Mouse (Mus musculus) kidney, embryonic 15.5 days (tissue): ENCODE measurements around the gene Supt7l. TPM values are rescaled to one million over a fixed set of nuclear protein-coding genes. Genes with fewer than 3 reads are reported as not detected.
"Not testable (repeated sequence)": the region's sequence is repeated elsewhere in the genome, so short reads cannot be mapped to it uniquely, and the experiment has no call there.

Source experiments
- ATAC-seq: fragments of 200-750 bp; cut with Nextera tagmentation; replicated peaks from 2 replicates; pipeline ENCODE4 v1.8.0; 2017; ENCODE audit warnings: moderate TSS enrichment; ENCODE audit not compliant: low FRiP score
- H3K27ac ChIP-seq: fragments of 300-500 bp; sonication (generic); 2 replicates; pipeline ENCODE4 v1.5.1; 2015; ENCODE audit warnings: mild to moderate bottlenecking, inconsistent platforms
- H3K27me3 ChIP-seq: fragments of 300-500 bp; sonication (generic); 2 replicates; pipeline ENCODE4 v1.6.1; 2015; ENCODE audit warnings: inconsistent platforms
- H3K36me3 ChIP-seq: fragments of 300-500 bp; sonication (generic); 2 replicates; pipeline ENCODE4 v1.6.1; 2015; ENCODE audit warnings: inconsistent platforms
- H3K4me1 ChIP-seq: fragments of 300-500 bp; sonication (generic); 2 replicates; pipeline ENCODE4 v1.6.1; 2015; ENCODE audit warnings: inconsistent platforms
- H3K4me2 ChIP-seq: fragments of 300-500 bp; sonication (generic); 2 replicates; pipeline ENCODE4 v1.6.1; 2015; ENCODE audit warnings: moderate library complexity, mild to moderate bottlenecking, inconsistent platforms
- H3K4me3 ChIP-seq: fragments of 300-500 bp; sonication (generic); replicated peaks from 2 replicates; pipeline ENCODE4 v1.5.1; 2015; ENCODE audit warnings: mild to moderate bottlenecking, inconsistent platforms
- H3K9ac ChIP-seq: fragments of 300-500 bp; sonication (generic); 2 replicates; pipeline ENCODE4 v1.6.1; 2015; ENCODE audit warnings: mild to moderate bottlenecking, inconsistent platforms
- H3K9me3 ChIP-seq: fragments of 300-500 bp; sonication (generic); replicated peaks from 2 replicates; pipeline ENCODE4 v1.6.1; 2016; ENCODE audit warnings: inconsistent platforms
- WGBS: fragments of 180-500 bp; shearing (Covaris S2); methylation state at CpG from one replicate; pipeline ENCODE4 v1.1.7; 2015; ENCODE audit warnings: mixed read lengths; 5-methylcytosine and 5-hydroxymethylcytosine counted together
- polyA plus RNA-seq: library from polyadenylated mRNA; unstranded; fragments of >200 nt; fragmentation: Nextera tagmentation; extraction: Ambion mirVana; gene quantifications from 2 replicates; pipeline ENCODE4 v1.2.1, GENCODE M21; 2015

Supt7l gene
- 24.7 and 28.9 TPM in 2 replicates for polyA plus RNA-seq

- peaks cover 21% of the 10 kb centered on the region for H3K4me1 ChIP-seq
- peak within 1 kb of the TSS; percentile 86 for H3K9ac ChIP-seq
- ATAC-seq, H3K27me3 ChIP-seq, H3K9me3 ChIP-seq: not testable (repeated sequence)
- 83% methylated on average over 11 of the region's 11 CpGs for WGBS
- peak within 1 kb of the TSS; percentile 93 for H3K27ac ChIP-seq
- H3K36me3 ChIP-seq: peaks cover 49% of the 10 kb centered on the region
- peak within 1 kb of the TSS; percentile 84 for H3K4me3 ChIP-seq
- peak within 1 kb of the TSS; percentile 94 for H3K4me2 ChIP-seq
These were observed at the start of gene Supt7l for GRCm38 (mm10) chr5:31527707-31528106. Supt7l (minus strand) TSS chr5:31527807.

- H3K36me3 ChIP-seq: no peaks in the 10 kb centered on the region
- WGBS: 40% methylated on average over 7 of the region's 7 CpGs
- no peaks in the 10 kb centered on the region for H3K27me3 ChIP-seq
- no peak overlapping the region for H3K9ac ChIP-seq
- H3K4me3 ChIP-seq: no peak overlapping the region
- H3K4me2 ChIP-seq: no peak overlapping the region
- H3K9me3 ChIP-seq: no peaks in the 10 kb centered on the region
- peak; percentile 74 for ATAC-seq
- H3K4me1 ChIP-seq: peaks cover 15% of the 10 kb centered on the region
- peak overlapping the region; percentile 80 for H3K27ac ChIP-seq
These were observed 49.0 kb upstream of the Supt7l start for GRCm38 (mm10) chr5:31576539-31576975.

DNA sequence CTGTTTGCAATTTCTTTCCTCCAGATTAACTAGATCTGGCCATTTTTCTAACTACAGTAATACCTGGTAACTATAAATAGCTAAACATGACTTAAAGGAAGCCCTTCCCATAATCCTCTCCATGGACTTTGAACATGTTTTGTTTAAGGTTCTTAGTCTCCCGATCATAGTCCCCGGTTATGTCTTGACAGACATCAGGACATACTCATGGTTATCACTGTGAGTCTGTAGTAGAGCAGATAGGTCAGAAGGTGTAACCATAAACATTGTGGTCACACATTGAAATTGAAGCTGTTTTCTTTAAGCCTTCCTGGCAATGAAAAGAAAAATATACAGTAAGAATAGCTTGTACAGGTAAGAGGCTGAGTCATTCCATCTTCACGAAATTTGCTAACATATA is 46.1 kb upstream of the Supt7l start:
- ATAC-seq: no peak
- 85% methylated on average over 3 of the region's 3 CpGs for WGBS

DNA sequence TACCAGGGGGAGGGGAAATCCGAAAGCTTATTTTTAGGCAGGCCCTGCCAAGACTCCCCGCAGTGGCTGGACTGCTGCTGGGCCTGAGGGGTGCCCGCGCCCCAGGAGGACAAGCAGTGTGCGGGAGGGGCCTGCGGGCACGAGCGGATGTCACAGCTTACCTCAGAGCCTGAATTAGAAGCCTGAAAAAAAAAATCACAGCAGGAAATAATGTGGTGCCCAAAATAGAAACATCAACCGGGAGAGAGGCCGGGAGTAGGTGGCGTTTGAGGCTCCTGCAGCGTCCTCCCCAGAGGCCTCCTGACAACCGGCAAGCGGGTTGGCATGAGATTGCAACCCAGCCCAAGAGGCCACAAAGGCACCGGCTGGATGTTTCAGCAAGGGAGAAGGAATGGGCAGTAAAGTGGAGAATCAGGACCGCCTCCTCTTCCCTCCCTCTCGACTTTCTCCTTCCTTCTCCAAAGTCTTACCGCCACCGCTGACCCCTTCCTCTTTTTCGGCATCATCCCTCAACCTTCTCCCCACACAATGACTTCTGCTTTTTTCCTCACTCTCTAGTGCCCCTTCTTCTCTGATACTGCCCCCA is 43.5 kb upstream of the Supt7l start:
- H3K27ac ChIP-seq: peak overlapping the region; percentile 79
- no peaks in the 10 kb centered on the region for H3K36me3 ChIP-seq
- no peaks in the 10 kb centered on the region for H3K27me3 ChIP-seq
- ATAC-seq: 0 out of 2 replicates have a peak, but pooled peaks have one; percentile 25
- WGBS: 11% methylated on average over 20 of the region's 20 CpGs
- no peaks in the 10 kb centered on the region for H3K9me3 ChIP-seq
- H3K9ac ChIP-seq: peak overlapping the region; percentile 12; the same call in 1 of the 2 replicates
- peaks cover 31% of the 10 kb centered on the region for H3K4me1 ChIP-seq
- H3K4me2 ChIP-seq: peak overlapping the region; percentile 46
- peak overlapping the region; percentile 4; the same call in 1 of the 2 replicates for H3K4me3 ChIP-seq

More for the DNA sequence above, 46.1 kb upstream of the Supt7l start:
- Histone ChIP-seq H3K9me3 (no peaks in the 10 kb centered on the region), H3K4me3 (no peak overlapping the region), H3K36me3 (no peaks in the 10 kb centered on the region), H3K4me1 (peaks cover 33% of the 10 kb centered on the region), H3K27ac (no peak overlapping the region), H3K9ac (no peak overlapping the region), H3K4me2 (no peak overlapping the region), H3K27me3 (no peaks in the 10 kb centered on the region)

DNA sequence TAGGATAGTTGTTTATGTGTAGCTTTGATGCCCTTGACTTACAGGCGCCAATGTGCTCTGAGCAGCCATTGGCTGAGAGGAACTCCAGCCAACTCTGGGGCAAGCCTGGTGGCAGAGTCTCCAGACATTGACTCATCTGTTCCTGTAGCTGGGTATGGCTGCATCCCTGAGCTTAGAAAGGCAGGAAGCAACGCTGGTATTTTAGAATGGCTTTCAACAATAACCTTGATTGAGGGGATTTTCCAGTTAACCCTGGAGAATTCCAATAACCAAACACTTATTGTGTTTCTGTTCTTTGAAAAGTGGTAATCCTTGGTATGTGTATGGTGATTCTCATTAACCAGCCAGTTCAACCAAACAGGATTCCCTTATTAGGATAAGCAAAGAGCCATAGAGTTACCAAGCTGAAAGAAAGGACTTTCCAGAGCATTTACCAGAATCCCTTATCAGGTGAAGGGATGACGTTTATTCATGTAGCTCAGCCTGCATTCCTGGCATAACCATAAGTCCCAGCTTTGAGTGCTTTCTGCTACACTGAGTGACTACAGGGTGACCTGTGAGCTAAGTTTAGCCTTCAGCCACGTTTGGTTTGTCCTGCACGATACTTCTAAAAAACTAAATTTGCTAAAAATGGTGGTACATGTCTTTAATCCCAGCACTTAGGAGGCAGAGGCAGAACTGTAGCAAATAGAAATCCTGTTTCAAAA is 40.5 kb upstream of the Supt7l start:
- Histone ChIP-seq H3K27me3 (no peaks in the 10 kb centered on the region), H3K4me1 (peaks cover 44% of the 10 kb centered on the region), H3K27ac (0 out of 2 replicates have a peak overlapping the region, but pooled peaks have one; percentile 30), H3K4me2 (no peak overlapping the region), H3K36me3 (no peaks in the 10 kb centered on the region), H3K9ac (no peak overlapping the region), H3K9me3 (no peaks in the 10 kb centered on the region), H3K4me3 (no peak overlapping the region)
- WGBS: 74% methylated on average over 5 of the region's 5 CpGs
- no peak for ATAC-seq

GRCm38 (mm10) chr5:31566457-31566856 is 38.9 kb upstream of the Supt7l start:
- Histone ChIP-seq H3K4me3 (no peak overlapping the region), H3K27ac (no peak overlapping the region), H3K4me2 (no peak overlapping the region), H3K9ac (no peak overlapping the region), H3K9me3 (no peaks in the 10 kb centered on the region), H3K27me3 (no peaks in the 10 kb centered on the region), H3K4me1 (peaks cover 51% of the 10 kb centered on the region), H3K36me3 (peaks cover 3% of the 10 kb centered on the region; the same call in 1 of the 2 replicates)
- 50% methylated on average over 3 of the region's 3 CpGs for WGBS
- ATAC-seq: no peak

- Histone ChIP-seq H3K4me2 (no peak overlapping the region), H3K9me3 (no peaks in the 10 kb centered on the region), H3K4me3 (no peak overlapping the region), H3K36me3 (peaks cover 6% of the 10 kb centered on the region; the same call in 1 of the 2 replicates), H3K9ac (no peak overlapping the region), H3K27ac (no peak overlapping the region), H3K27me3 (no peaks in the 10 kb centered on the region), H3K4me1 (peaks cover 46% of the 10 kb centered on the region)
- no peak for ATAC-seq
- 60% methylated on average over 7 of the region's 7 CpGs for WGBS
These were observed 38.4 kb upstream of the Supt7l start for GRCm38 (mm10) chr5:31566026-31566425.

DNA sequence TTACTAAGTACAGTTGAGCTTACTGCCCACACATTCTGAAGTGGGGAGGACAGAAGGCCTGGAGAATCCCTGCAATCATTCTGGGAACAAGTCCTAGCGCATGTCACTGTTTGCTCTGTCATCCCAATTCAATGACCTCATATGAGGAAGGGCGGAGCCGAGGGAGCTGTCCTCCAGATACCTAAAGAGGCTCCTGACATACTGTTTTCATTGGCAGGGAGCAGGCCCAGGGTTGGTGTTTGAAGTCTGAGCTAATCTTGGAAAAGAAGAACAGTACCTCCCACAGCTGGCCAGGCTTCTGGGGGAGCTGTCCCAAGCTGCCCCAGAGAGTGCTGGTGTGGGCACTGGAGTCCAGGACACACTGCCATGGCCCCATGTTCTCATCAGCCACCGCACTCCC is 37.4 kb upstream of the Supt7l start:
- Histone ChIP-seq H3K9me3 (no peaks in the 10 kb centered on the region), H3K27me3 (no peaks in the 10 kb centered on the region), H3K27ac (peak overlapping the region; percentile 20; the same call in 1 of the 2 replicates), H3K4me3 (no peak overlapping the region), H3K4me2 (no peak overlapping the region), H3K4me1 (peaks cover 36% of the 10 kb centered on the region), H3K36me3 (peaks cover 13% of the 10 kb centered on the region), H3K9ac (no peak overlapping the region)
- WGBS: 85% methylated on average over 4 of the region's 4 CpGs
- no peak for ATAC-seq

GRCm38 (mm10) chr5:31563905-31564304 is 36.3 kb upstream of the Supt7l start:
- no peaks in the 10 kb centered on the region for H3K9me3 ChIP-seq
- H3K4me2 ChIP-seq: no peak overlapping the region
- no peak overlapping the region for H3K9ac ChIP-seq
- H3K36me3 ChIP-seq: peaks cover 18% of the 10 kb centered on the region
- peaks cover 34% of the 10 kb centered on the region for H3K4me1 ChIP-seq
- no peak; the same call in 1 of the 2 replicates for ATAC-seq
- 0 out of 2 replicates have a peak overlapping the region, but pooled peaks have one; percentile 54 for H3K27ac ChIP-seq
- H3K27me3 ChIP-seq: no peaks in the 10 kb centered on the region
- WGBS: 33% methylated on average over 7 of the region's 7 CpGs
- H3K4me3 ChIP-seq: no peak overlapping the region

- 0 out of 2 replicates have a peak, but pooled peaks have one; percentile 38 for ATAC-seq
- H3K9ac ChIP-seq: no peak overlapping the region
- H3K4me1 ChIP-seq: peaks cover 34% of the 10 kb centered on the region
- H3K27ac ChIP-seq: peak overlapping the region; percentile 54; the same call in 1 of the 2 replicates
- no peaks in the 10 kb centered on the region for H3K9me3 ChIP-seq
- no peaks in the 10 kb centered on the region for H3K27me3 ChIP-seq
- no peak overlapping the region for H3K4me3 ChIP-seq
- 6% methylated on average over 6 of the region's 6 CpGs for WGBS
- H3K36me3 ChIP-seq: peaks cover 20% of the 10 kb centered on the region
- no peak overlapping the region for H3K4me2 ChIP-seq
These were observed 35.9 kb upstream of the Supt7l start for GRCm38 (mm10) chr5:31563496-31563895.

DNA sequence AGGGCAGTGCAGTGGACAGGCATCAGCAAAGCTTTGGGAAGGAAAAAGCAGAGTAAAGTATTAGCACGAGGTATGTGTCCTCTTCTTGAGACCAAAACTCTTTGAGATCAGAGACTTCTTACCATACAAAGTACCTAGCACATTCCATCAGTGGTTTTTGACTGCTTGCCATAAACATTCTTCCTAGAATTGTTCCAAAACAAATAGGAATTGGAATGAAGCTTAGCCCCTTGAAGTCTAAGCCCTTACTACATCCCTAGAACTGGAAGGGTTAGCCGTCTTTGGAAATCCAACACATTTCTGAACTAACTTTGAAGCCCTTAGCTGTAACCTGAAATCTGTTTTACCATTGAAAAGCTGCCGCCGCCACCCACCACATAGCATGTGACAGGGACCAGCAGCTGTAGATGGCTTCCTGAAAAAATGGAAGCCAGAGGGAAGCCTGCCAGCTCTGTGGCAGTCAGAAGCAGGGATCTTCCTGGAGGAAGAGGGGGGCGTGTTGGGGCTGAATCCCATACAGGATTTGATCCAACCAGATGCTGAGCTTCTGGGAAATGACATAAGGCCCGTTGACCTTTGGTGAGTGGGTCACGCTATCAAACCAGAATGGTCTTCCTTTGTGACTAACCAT is 34.5 kb upstream of the Supt7l start:
- ATAC-seq: no peak
- Histone ChIP-seq H3K27ac (peak overlapping the region; percentile 7), H3K4me2 (no peak overlapping the region), H3K27me3 (no peaks in the 10 kb centered on the region), H3K4me3 (no peak overlapping the region), H3K9ac (no peak overlapping the region), H3K9me3 (no peaks in the 10 kb centered on the region), H3K36me3 (peaks cover 30% of the 10 kb centered on the region), H3K4me1 (peaks cover 34% of the 10 kb centered on the region)
- 76% methylated on average over 7 of the region's 7 CpGs for WGBS

DNA sequence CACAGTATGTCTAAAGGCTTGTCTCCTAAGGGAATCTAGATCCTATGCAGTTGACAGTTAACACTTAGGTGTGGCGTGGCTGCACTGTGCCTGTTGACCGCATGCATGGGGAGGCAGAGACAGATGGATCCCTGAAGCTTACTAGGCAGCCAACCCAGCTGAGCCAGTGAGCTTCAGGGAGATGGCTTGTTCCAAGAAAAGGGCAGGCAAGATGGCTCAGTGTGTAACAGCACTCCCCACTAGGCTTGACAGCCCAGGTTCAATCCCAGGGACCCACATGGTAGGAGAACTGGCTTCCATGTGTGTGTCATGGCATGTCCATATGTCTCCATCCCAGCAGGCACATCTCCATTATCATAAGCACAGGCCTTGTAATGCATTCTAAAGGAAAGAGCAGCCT is 32.7 kb upstream of the Supt7l start:
- Histone ChIP-seq H3K4me3 (no peak overlapping the region), H3K4me2 (no peak overlapping the region), H3K9ac (no peak overlapping the region), H3K9me3 (no peaks in the 10 kb centered on the region), H3K27me3 (no peaks in the 10 kb centered on the region), H3K36me3 (peaks cover 44% of the 10 kb centered on the region), H3K4me1 (peaks cover 24% of the 10 kb centered on the region), H3K27ac (no peak overlapping the region)
- WGBS: 89% methylated on average over 2 of the region's 2 CpGs
- no peak for ATAC-seq
